Mouse (Mus musculus) hindbrain, embryonic 11.5 days (tissue): ENCODE data around the gene Zfp423. TPM values are rescaled to one million over a fixed set of nuclear protein-coding genes. Genes with fewer than 3 reads are reported as not detected.

Experiments
- ATAC-seq: fragments of 200-750 bp; cut with Nextera tagmentation; 2 replicates; pipeline ENCODE4 v1.8.0; 2017; ENCODE audit warnings: mild to moderate bottlenecking, moderate TSS enrichment, moderate library complexity; ENCODE audit not compliant: low FRiP score
- DNase-seq: peaks from one replicate; pipeline ENCODE4 v3.0.0-alpha.2; 2015; ENCODE audit warnings: low spot score
- H3K27ac ChIP-seq: fragments of 300-500 bp; sonication (generic); 2 replicates; pipeline ENCODE4 v1.5.1; 2014; ENCODE audit warnings: mild to moderate bottlenecking, low read depth, low read length
- H3K27me3 ChIP-seq: fragments of 300-500 bp; sonication (generic); 2 replicates; pipeline ENCODE4 v1.6.1; 2014; ENCODE audit warnings: mild to moderate bottlenecking, low read length, moderate library complexity, mixed read lengths; ENCODE audit not compliant: control insufficient read depth, insufficient read depth
- H3K36me3 ChIP-seq: fragments of 300-500 bp; sonication (generic); 2 replicates; pipeline ENCODE4 v1.6.1; 2014; ENCODE audit warnings: mild to moderate bottlenecking, low read length, moderate library complexity, mixed read lengths; ENCODE audit not compliant: control insufficient read depth, insufficient read depth
- H3K4me1 ChIP-seq: fragments of 300-500 bp; sonication (generic); replicated peaks from 2 replicates; pipeline ENCODE4 v1.6.1; 2014; ENCODE audit warnings: low read length, mixed read lengths; ENCODE audit not compliant: control insufficient read depth, insufficient read depth
- H3K4me2 ChIP-seq: fragments of 300-500 bp; sonication (generic); replicated peaks from 2 replicates; pipeline ENCODE4 v1.6.1; 2014; ENCODE audit warnings: mild to moderate bottlenecking, low read depth, low read length
- H3K4me3 ChIP-seq: fragments of 300-500 bp; sonication (generic); 2 replicates; pipeline ENCODE4 v1.5.1; 2014; ENCODE audit warnings: low read depth, low read length
- H3K9ac ChIP-seq: fragments of 300-500 bp; sonication (generic); 2 replicates; pipeline ENCODE4 v1.6.1; 2014; ENCODE audit warnings: low read depth, low read length
- H3K9me3 ChIP-seq: fragments of 300-500 bp; sonication (generic); 2 replicates; pipeline ENCODE4 v1.6.1; 2016; ENCODE audit warnings: low read length; ENCODE audit not compliant: control insufficient read depth
- WGBS: fragments of 180-500 bp; shearing (Covaris S2); extraction: QIAGEN DNeasy Blood & Tissue Kit; methylation state at CpG from one replicate; pipeline ENCODE4 v1.1.7; 2014; 5-methylcytosine and 5-hydroxymethylcytosine counted together
- polyA plus RNA-seq: library from polyadenylated mRNA; unstranded; fragments of >200 nt; fragmentation: Nextera tagmentation; extraction: Ambion mirVana; gene quantifications from 2 replicates; pipeline ENCODE4 v1.2.1, GENCODE M21; 2014

The Zfp423 gene
- polyA plus RNA-seq, 1 experiment from 2014 or later, result 49.5 TPM

DNA sequence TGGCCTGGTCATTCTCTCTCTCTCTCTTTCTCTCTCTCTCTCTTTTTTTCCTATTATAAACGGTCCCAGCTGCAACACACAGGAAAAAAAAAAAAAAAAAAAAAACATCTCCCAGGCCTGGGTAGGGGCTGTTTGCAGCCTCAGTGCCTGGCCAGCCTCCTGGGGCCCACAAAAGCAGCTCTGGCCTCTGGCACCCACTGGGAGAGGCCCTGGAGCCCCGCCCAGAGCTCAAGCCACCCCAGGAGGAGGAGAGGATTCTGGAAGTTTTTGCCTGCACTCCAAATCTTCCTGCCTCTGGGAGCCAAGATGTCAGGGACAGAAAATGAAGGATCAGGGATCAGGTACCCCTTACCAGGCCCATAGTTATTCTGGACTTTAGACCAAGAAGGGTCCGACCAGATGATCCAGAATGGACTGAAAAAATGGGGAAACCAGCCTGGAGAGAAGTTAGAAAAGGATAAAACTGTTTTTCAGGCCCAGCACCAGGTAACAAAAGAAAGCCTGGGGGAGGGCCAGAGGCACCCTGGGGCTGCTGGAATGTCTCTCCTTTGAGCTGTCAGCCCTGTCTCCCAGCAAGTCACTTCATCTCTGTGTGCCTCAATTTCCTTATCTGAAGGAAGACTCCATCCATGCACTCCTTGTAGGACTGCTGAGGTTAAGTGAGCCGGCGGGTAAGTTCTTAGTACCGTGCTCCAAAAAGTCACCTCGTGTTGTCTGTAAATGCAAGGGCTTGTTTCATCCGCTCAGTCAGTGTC, 8.6 kb upstream of the Zfp423 start:
- no peak overlapping the region for H3K9ac ChIP-seq
- peaks cover 1% of the 10 kb centered on the region; the same call in 1 of the 2 replicates for H3K27me3 ChIP-seq
- WGBS, result 18% methylated on average over 8 of the region's 8 CpGs
- H3K27ac ChIP-seq, result 0 out of 2 replicates have a peak overlapping the region, but pooled peaks have one; percentile 17
- peaks cover 9% of the 10 kb centered on the region for H3K4me1 ChIP-seq
- no peaks in the 10 kb centered on the region for H3K36me3 ChIP-seq
- H3K4me3 ChIP-seq, result no peak overlapping the region
- no peak overlapping the region for H3K4me2 ChIP-seq
- DNase-seq, result no peak
- no peak for ATAC-seq
- H3K9me3 ChIP-seq, result no peaks in the 10 kb centered on the region

DNA sequence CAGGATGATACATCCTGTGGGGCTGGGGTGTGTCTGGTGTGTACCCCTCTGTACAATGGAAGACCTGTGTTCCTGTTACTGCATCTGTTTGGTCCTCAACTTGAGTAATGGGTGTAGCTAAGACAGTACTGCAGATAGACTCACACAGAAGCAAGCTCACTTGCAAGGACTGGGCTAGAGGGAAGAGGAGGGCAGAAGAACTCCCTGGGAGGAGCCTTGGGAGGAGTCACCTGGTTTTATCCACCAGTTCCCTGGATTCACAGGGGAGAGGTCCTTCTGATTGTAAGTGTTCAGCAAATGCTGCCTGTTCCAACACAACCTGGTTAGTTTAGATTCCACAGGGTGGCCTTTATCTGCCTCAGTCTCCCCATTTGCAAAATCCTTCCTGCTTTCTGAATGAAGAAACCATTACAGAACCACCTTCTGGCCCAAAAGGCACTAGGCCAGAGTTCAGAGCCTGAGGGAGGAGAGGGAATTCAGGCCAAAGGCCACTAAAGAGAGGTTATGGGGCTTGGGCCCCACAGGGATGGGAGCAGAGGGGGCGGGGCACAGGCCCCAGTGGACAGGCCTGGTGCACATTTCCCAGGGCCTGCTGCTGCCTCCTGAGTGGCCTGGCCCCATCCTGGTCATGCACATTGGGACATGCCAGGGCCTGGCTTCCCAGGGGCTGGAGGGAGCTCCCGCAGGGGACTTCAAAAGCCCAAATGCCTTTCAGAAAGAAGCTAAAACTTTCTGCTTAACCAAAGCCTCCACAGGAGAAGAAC, 7.8 kb upstream of the Zfp423 start:
- peaks cover 2% of the 10 kb centered on the region; the same call in 1 of the 2 replicates for H3K27me3 ChIP-seq
- no peak overlapping the region for H3K4me2 ChIP-seq
- peak overlapping the region; percentile 17; the same call in 1 of the 2 replicates for H3K27ac ChIP-seq
- WGBS, result 4% methylated on average over 2 of the region's 2 CpGs
- H3K4me3 ChIP-seq, result no peak overlapping the region
- peaks cover 10% of the 10 kb centered on the region for H3K4me1 ChIP-seq
- H3K36me3 ChIP-seq, result no peaks in the 10 kb centered on the region
- no peak overlapping the region for H3K9ac ChIP-seq
- ATAC-seq, result no peak
- no peak for DNase-seq
- no peaks in the 10 kb centered on the region for H3K9me3 ChIP-seq

DNA sequence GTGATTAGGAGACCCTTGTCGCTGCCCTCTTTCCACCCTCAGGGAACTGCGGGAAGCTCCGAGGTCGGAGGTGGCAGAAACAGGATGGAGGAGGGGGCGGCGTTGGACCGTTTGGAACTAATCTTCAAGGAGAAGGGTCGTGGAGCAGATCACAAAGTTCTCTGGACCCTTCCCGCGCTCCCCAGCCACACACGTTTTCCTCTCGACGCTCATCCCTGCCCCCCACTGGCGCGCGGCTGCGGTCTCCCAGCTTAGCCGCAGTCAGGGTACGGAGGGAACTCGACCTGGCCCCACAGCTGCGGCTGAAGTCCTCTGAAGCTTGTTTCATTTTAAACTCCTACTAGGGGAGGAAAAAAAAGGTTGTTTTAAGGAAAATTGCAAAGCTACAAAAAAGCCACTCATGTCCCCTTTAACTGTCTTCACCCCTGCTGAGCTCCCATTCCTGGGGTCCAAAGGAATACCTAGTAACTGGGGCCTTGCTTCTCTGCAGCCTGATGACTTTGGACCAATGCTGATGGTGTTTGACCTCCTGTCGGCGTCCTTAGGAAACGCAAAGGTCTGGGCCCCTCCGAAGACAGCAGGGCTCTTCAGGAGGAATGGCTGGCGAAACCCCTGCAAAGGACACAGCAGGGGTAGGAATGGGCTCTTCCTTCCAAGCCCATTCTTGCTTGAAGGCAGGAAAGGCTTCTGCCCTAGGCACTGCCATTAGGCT, 3.3 kb upstream of the Zfp423 start:
- no peak for ATAC-seq
- Histone ChIP-seq H3K4me1 (peaks cover 21% of the 10 kb centered on the region), H3K4me3 (peak overlapping the region; percentile 92), H3K36me3 (no peaks in the 10 kb centered on the region), H3K9me3 (no peaks in the 10 kb centered on the region), H3K27ac (peak overlapping the region; percentile 67; the same call in 1 of the 2 replicates), H3K4me2 (peak overlapping the region; percentile 74), H3K9ac (peak overlapping the region; percentile 48; the same call in 1 of the 2 replicates), H3K27me3 (peaks cover 5% of the 10 kb centered on the region; the same call in 1 of the 2 replicates)
- DNase-seq, result peak; percentile 64
- 3% methylated on average over 26 of the region's 26 CpGs for WGBS

DNA sequence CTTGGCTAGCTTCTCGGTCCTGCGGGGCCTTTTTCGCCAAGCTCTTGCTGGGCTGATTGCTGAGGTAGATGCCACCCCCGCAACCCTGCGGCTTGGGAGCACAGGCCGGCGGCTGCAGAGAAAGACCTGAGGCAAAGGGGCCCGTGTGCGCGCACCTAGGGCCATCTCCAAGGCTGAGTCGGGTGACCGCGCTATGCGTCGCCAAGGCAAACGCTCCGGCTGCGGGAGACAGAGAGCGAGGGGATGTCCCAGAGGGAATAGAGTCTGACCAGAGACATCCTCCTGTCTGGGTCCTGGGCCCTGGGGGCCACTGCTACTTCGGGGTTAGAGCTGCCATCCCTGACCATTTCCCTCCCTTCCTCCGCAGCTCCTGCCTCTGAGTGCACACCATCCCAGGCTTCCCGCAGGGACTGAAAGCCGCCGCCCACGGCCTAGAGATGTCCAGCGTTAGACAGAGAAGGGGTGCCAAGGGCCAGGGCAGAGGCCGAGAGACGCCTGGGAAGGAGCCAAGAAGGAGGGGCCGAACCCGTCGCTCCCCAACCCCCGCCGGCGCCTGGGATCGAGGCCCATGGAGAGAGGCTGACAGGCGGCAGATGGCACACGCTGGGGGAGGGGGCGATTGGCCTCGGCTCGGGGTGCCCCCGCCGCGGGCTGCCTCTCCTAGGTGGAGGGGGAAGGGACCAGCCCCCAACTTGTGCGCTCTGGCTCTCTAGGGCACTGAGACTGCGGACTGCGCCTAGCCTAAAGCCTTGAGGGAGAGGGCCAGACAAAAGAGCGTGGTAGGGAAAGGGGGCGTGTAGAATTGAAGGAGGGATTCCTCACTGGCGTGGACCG, 2.5 kb upstream of the Zfp423 start:
- peaks cover 5% of the 10 kb centered on the region; the same call in 1 of the 2 replicates for H3K27me3 ChIP-seq
- DNase-seq, result peak; percentile 67
- WGBS, result under 1% methylated on average over 49 of the region's 50 CpGs
- H3K27ac ChIP-seq, result peak overlapping the region; percentile 67; the same call in 1 of the 2 replicates
- peaks cover 18% of the 10 kb centered on the region for H3K4me1 ChIP-seq
- H3K4me3 ChIP-seq, result peak overlapping the region; percentile 92
- peak; percentile 35 for ATAC-seq
- peak overlapping the region; percentile 74 for H3K4me2 ChIP-seq
- no peaks in the 10 kb centered on the region for H3K9me3 ChIP-seq
- H3K9ac ChIP-seq, result peak overlapping the region; percentile 48
- no peaks in the 10 kb centered on the region for H3K36me3 ChIP-seq

DNA sequence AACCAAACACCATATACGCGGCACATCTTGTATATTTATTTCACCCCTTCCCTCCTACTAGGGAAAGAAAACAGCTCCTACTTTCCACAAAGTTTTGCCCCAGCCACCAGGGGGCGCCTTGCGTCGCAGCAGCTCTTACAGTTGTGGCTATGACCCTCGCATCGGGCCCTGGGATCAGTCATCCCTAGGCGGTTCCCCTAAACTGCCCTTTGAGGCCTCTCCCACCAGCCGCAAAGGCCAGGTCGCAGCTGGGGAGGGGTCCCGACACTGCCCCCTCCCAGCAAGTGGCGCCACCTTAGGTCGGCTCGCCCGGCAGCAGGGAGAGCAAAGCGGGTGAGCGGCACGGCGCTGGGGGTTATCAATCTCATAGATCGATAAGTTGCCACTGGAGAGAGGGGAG, 1.7 kb upstream of the Zfp423 start:
- Histone ChIP-seq H3K9me3 (no peaks in the 10 kb centered on the region), H3K4me2 (peak overlapping the region; percentile 96), H3K4me3 (peak overlapping the region; percentile 92), H3K36me3 (no peaks in the 10 kb centered on the region), H3K27ac (peak overlapping the region; percentile 99; the same call in 1 of the 2 replicates), H3K9ac (peak overlapping the region; percentile 99), H3K27me3 (peaks cover 5% of the 10 kb centered on the region; the same call in 1 of the 2 replicates), H3K4me1 (peaks cover 21% of the 10 kb centered on the region)
- no peak for ATAC-seq
- WGBS, result 1% methylated on average over 20 of the region's 20 CpGs
- DNase-seq, result peak; percentile 81

DNA sequence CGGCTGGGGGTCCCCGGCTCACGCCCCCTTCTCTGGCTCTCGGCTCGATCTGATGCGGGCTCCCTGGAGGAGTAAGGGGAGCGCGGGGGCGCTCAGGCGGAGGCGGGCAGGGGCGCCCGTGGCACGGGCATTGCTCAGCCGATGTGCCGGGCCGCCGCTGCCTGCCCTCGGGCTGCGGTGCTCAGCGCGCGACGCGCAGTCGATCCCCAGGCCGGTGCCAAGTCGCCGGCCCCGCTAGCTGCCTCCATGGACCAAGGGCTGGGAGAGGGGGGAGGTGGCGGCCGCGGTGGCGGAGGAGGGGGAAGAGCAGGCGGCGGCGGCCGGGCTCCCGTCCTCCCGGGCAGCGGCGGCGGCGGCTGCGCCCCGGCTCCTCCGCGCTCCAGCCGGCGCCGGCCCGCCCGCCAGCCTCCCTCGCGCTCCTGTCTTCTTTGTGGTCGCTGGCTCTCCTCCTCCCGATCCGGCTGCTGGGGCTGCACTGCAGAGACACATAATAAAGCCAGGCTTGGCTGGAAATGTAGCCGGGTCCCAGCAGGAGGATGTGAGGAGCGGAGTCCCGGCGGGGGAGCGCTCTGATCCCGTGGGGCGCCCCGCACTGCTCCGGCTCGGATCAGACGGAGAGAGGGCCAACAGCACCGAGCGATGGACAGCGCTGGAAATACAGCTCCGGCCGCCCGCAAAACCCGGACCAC, 810 bp upstream of the Zfp423 start:
- peak; percentile 66 for ATAC-seq
- under 1% methylated on average over 55 of the region's 76 CpGs for WGBS

DNA sequence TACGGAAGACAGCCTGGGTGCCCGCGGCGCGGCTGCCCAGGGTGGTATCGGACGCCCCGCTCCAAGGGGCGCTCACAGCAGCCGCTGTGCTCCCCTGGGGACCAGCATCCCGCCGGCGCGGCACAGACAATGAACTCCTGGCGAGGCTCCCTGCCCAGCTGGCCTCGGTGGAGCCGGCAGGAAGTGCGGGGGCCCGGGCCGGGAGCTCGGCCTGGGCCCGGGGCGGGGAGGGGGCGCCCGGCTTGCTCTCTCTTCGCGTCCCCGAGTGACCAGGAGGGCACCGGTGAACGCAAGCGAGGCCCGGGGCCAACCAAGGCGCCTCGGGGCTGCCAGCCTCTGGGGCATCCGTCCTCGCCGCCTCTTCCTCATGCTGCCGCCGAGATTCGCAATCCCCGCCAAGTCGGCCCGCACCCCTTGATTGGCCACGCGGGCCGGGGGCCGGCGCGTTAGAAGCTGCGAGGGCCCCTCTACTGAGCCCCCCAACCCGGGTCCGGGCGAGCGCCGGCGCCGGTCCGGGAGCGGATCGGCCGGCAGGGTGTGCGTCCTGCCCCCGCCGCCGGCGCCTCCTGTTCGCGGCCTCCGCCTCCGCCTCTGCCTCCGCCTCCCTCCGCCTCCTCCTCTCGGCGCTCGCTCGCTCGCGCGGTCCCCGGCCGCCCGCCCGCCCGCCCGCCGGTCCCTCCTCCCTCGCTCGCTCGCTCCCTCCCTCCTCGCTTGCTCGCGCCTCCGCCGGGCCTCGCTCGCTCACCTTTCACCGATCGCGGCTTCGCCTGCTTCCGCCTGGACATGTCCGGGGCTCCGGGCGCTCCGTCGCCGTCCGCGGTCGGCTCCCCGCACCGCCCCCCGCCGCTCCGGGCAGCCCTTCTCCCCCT, 710 bp downstream of the Zfp423 start:
- DNase-seq, result peak; percentile 81
- Histone ChIP-seq H3K4me3 (peak overlapping the region; percentile 92), H3K9me3 (no peaks in the 10 kb centered on the region), H3K9ac (peak overlapping the region; percentile 99), H3K4me1 (peaks cover 22% of the 10 kb centered on the region), H3K27ac (peak overlapping the region; percentile 99), H3K36me3 (no peaks in the 10 kb centered on the region), H3K27me3 (peaks cover 5% of the 10 kb centered on the region; the same call in 1 of the 2 replicates), H3K4me2 (peak overlapping the region; percentile 96)
- WGBS, result under 1% methylated on average over 54 of the region's 115 CpGs
- ATAC-seq, result peak; percentile 30

More for the DNA sequence above, 810 bp upstream of the Zfp423 start:
- Histone ChIP-seq H3K9ac (peak overlapping the region; percentile 99), H3K9me3 (no peaks in the 10 kb centered on the region), H3K4me3 (peak overlapping the region; percentile 92), H3K36me3 (no peaks in the 10 kb centered on the region), H3K4me2 (peak overlapping the region; percentile 96), H3K27ac (peak overlapping the region; percentile 99), H3K27me3 (peaks cover 5% of the 10 kb centered on the region; the same call in 1 of the 2 replicates), H3K4me1 (peaks cover 21% of the 10 kb centered on the region)
- DNase-seq, result peak; percentile 88
